7 mouse cellular contexts compared by ENCODE assay signal in the genomic region with DNA sequence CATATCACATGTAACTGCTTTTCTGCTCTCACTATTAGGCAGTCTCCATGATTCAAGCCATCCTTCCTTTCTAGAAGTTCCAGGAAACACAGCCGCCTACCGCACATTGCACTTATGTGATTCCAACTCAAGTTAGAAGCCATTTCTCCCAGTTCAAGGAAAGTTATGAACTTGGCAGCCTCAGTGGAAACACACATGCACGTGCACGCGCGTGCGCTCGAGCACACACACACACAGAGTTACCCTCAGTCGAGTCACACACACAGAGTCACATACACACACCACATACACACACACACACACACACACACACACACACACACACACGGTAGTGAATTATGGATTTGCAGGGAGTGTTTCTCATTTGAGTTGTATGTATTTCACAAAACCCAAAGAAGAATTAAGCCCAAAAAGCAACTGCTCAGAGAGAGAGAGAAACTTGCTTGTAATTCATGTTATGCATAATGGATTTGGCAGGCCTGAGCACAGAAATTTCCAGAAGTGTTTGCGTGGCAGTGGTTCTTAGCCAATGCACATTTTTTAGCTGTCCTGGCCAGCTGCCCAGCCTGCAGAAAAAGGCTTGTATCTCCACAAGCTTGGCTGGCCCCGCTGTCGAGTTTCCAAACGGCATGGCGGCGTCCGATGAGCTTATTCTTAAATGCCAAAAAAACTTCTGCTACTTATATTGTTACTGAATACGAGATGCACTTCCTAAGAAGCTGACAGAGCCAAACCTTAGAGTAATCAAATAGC. TPM values are rescaled to one million over a fixed set of nuclear protein-coding genes. Genes with fewer than 3 reads are reported as not detected.
A peak's percentile ranks its signal among the peaks of the same experiment; 100 is the strongest.
DNase-seq lines count a peak whose midpoint lies in the region; ATAC-seq lines count a peak whose summit lies in the region.

No protein-coding gene starts in this region.

- H3K9me3 ChIP-seq in intestine, embryonic 14.5 days (ENCODE audit: control insufficient read depth, low read length) = no peaks in the 10 kb centered on the region

- no peaks in the 10 kb centered on the region for H3K27me3 ChIP-seq in intestine, embryonic 14.5 days (replicated peaks; ENCODE audit: control insufficient read depth, insufficient read depth, low read length)

- no peaks in the 10 kb centered on the region for H3K36me3 ChIP-seq in intestine, embryonic 14.5 days (ENCODE audit: control insufficient read depth, insufficient read depth, low read length)

- H3K27ac ChIP-seq in intestine, embryonic 14.5 days (ENCODE audit: low read depth) = peak overlapping the region; percentile 84

- 48% methylated on average over 18 of the region's 18 CpGs for WGBS in intestine, embryonic 14.5 days

- no peak for ATAC-seq in intestine, embryonic 14.5 days (replicated peaks; ENCODE audit: low FRiP score, low TSS enrichment, low read depth)

- peak; percentile 93 for DNase-seq in Muller cell, postnatal 12 days (ENCODE audit: inconsistent ontology term)
- DNase-seq in adrenal gland, postnatal 10 days = peak; percentile 92
- DNase-seq in frontal cortex, postnatal 25 days (ENCODE audit: low spot score in 2 of 2) = peak; percentile 73 to 76
- peak; percentile 79 for DNase-seq in intestine, embryonic 14.5 days (ENCODE audit: low spot score)
- peak; percentile 62 to 92 for DNase-seq in left cerebral cortex, adult 9 months (ENCODE audit: low spot score in 2 of 2)
- DNase-seq in ovary, postnatal 36 days (ENCODE audit: low spot score) = peak; percentile 82
- no peak for DNase-seq in spleen, postnatal 14 days (ENCODE audit: low spot score in 2 of 2)

- no peak overlapping the region for H3K4me2 ChIP-seq in intestine, embryonic 14.5 days (ENCODE audit: low read length)

- no peak overlapping the region for H3K4me3 ChIP-seq in intestine, embryonic 14.5 days (ENCODE audit: low read depth, low read length)

- no peak overlapping the region for H3K9ac ChIP-seq in intestine, embryonic 14.5 days (ENCODE audit: low read length)

- H3K4me1 ChIP-seq in intestine, embryonic 14.5 days (replicated peaks; ENCODE audit: control insufficient read depth, insufficient read depth, low read length) = peaks cover 32% of the 10 kb centered on the region

RNA-seq across cellular contexts. Expression of gene Tarbp1, which starts 49.5 kb away (rescaled TPM):
- total RNA-seq in adrenal gland, postnatal 10 days (2021) = 1 to 10 TPM; 8.7 to 9.8 TPM
- 6.3 TPM in 2 replicates for polyA plus RNA-seq in intestine, embryonic 14.5 days (2014; fragmentation: Nextera tagmentation; extraction: Ambion mirVana)

Comparison
In these comparisons a context has a peak if more than half of its experiments do, and no peak if none do; other contexts are left out.
1. DNase-seq: peak in Muller cell, postnatal 12 days (single experiment), adrenal gland, postnatal 10 days (single experiment), frontal cortex, postnatal 25 days (2 of 2), intestine, embryonic 14.5 days (single experiment), left cerebral cortex, adult 9 months (2 of 2) and ovary, postnatal 36 days (single experiment); none in spleen, postnatal 14 days (0 of 2).